Mouse (Mus musculus): Measurements from ENCODE around the gene Fmn2. TPM values are rescaled to one million over a fixed set of nuclear protein-coding genes. Genes with fewer than 3 reads are reported as not detected.

Fmn2 gene
- polyA plus RNA-seq, 1 experiment: 0.92 TPM

DNA sequence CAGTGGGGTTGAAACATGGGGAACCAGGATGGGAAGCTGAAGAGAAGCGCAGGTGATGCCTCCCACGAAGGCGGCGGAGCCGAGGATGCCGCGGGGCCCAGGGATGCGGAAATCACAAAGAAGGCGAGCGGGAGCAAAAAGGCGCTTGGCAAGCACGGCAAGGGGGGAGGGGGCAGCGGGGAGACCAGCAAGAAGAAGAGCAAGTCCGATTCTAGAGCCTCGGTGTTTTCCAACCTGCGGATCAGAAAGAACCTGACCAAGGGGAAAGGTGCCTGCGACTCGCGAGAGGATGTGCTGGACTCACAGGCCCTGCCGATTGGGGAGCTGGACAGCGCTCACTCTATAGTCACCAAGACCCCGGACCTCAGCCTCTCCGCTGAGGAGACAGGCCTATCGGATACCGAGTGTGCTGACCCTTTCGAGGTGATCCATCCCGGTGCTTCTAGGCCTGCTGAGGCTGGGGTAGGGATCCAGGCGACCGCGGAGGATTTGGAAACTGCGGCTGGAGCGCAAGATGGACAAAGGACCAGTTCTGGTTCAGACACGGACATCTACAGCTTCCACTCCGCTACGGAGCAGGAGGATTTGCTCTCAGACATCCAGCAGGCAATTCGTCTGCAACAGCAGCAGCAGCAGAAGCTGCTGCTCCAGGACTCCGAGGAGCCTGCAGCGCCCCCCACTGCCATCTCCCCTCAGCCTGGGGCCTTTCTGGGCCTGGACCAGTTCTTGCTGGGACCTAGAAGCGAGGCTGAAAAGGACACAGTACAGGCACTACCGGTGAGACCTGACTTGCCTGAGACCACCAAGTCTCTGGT, 613 bp downstream of the Fmn2 start:
- WGBS: under 1% methylated on average over 40 of the region's 40 CpGs
- no peak for TF ChIP-seq POLR2A (IDR thresholded peaks at IDR 0.05; ENCODE audit: borderline replicate concordance, control insufficient read depth, low read depth, low read length)
- Histone ChIP-seq H3K4me1 (ENCODE audit: control insufficient read depth, insufficient read depth, low read length) (no peaks in the 10 kb centered on the region), H3K4me3 (replicated peaks; ENCODE audit: control insufficient read depth, low read depth, low read length) (peak overlapping the region; percentile 26), H3K27ac (ENCODE audit: control insufficient read depth, insufficient read depth, low read depth, low read length, poor library complexity) (no peak overlapping the region)

DNA sequence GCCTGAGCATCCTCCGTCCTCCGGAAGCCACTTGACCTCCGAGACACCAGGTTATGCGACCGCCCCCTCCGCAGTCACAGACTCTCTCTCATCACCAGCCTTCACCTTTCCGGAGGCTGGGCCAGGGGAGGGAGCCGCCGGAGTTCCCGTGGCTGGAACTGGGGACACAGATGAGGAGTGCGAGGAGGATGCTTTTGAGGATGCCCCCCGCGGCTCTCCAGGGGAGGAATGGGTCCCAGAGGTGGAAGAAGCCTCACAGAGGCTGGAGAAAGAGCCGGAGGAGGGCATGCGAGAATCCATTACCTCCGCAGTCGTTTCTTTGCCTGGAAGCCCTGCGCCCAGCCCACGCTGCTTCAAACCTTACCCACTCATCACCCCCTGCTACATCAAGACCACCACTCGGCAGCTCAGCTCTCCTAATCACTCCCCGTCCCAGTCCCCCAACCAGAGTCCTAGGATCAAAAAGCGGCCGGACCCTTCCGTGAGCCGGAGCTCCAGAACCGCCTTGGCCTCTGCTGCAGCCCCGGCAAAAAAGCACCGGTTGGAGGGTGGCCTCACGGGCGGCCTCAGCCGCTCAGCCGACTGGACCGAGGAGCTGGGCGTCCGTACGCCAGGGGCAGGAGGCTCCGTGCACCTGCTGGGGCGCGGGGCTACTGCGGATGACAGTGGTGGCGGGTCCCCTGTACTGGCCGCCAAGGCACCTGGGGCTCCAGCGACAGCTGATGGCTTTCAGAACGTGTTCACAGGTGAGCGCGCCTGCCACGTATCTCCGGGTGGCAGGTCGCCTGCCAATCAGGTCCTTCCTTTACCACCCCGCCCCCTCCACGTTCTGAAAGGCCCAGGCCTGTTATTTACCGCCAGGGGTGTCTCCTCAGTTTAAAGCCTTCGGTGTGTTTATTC, 1.5 kb downstream of the Fmn2 start:
- Histone ChIP-seq H3K27ac (ENCODE audit: control insufficient read depth, insufficient read depth, low read depth, low read length, poor library complexity) (no peak overlapping the region), H3K4me3 (replicated peaks; ENCODE audit: control insufficient read depth, low read depth, low read length) (peak overlapping the region; percentile 21)

DNA sequence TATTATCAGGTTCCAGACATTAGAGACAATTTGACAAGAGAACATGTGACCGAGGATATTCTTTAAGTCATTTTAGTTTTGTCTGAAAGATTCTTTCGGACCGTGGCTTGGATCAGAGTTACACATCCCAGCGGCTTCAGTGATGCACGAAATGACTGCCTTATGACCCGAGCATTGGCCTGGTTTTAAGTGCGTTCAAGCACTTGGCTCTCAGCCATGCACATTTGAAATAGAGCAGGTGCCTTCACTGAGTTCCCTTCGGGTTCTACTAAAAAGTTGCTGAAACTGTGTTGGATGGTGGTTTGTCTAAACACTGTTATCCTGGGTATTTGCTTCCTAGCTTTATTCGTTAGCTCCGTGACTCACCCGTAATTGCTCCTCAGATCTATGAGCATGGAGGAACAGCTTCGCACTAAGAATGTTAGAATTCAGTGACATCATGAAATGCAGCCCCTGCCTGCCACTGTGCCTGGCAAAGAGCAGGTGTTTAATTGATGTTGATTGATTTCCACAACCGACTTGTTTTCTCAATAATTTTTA, 7.0 kb downstream of the Fmn2 start:
- no peak overlapping the region for H3K4me3 ChIP-seq (replicated peaks; ENCODE audit: control insufficient read depth, low read depth, low read length)
- H3K27ac ChIP-seq (ENCODE audit: control insufficient read depth, insufficient read depth, low read depth, low read length, poor library complexity): no peak overlapping the region
- TF ChIP-seq CTCF (IDR thresholded peaks at IDR 0.05; ENCODE audit: control insufficient read depth, insufficient read depth, low read length): no peak
- no peak for TF ChIP-seq POLR2A (IDR thresholded peaks at IDR 0.05; ENCODE audit: borderline replicate concordance, control insufficient read depth, low read depth, low read length)
- no peaks in the 10 kb centered on the region for H3K4me1 ChIP-seq (ENCODE audit: control insufficient read depth, insufficient read depth, low read length)
- WGBS: 77% methylated on average over 13 of the region's 13 CpGs

More for the DNA sequence above, 1.5 kb downstream of the Fmn2 start:
- WGBS: 3% methylated on average over 53 of the region's 53 CpGs
- H3K4me1 ChIP-seq (ENCODE audit: control insufficient read depth, insufficient read depth, low read length): no peaks in the 10 kb centered on the region
- no peak for TF ChIP-seq CTCF (IDR thresholded peaks at IDR 0.05; ENCODE audit: control insufficient read depth, insufficient read depth, low read length)
- no peak for TF ChIP-seq POLR2A (IDR thresholded peaks at IDR 0.05; ENCODE audit: borderline replicate concordance, control insufficient read depth, low read depth, low read length)

DNA sequence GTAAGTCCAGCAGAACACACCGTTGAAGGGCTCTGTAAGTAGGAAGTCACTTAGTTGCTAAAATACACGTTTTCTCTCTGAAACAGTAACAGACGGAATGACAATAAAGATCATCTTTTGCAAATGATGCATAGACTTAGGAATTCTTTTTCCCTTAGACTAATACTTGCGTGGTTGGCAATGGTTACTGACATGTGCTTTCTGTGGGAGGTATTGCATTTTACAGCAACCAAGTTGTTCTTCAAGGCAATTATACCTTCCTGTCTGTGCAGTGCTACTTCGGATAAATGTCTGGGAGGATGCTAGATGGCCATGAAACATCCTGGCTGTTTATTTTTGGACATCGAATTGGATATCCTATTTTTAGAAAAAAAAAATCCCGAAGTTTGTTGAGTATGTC, 11.8 kb downstream of the Fmn2 start:
- TF ChIP-seq CTCF (IDR thresholded peaks at IDR 0.05; ENCODE audit: control insufficient read depth, insufficient read depth, low read length): no peak
- TF ChIP-seq POLR2A (IDR thresholded peaks at IDR 0.05; ENCODE audit: borderline replicate concordance, control insufficient read depth, low read depth, low read length): no peak
- Histone ChIP-seq H3K4me1 (ENCODE audit: control insufficient read depth, insufficient read depth, low read length) (no peaks in the 10 kb centered on the region), H3K27ac (ENCODE audit: control insufficient read depth, insufficient read depth, low read depth, low read length, poor library complexity) (no peak overlapping the region), H3K4me3 (replicated peaks; ENCODE audit: control insufficient read depth, low read depth, low read length) (no peak overlapping the region)
- WGBS: 75% methylated on average over 7 of the region's 7 CpGs

DNA sequence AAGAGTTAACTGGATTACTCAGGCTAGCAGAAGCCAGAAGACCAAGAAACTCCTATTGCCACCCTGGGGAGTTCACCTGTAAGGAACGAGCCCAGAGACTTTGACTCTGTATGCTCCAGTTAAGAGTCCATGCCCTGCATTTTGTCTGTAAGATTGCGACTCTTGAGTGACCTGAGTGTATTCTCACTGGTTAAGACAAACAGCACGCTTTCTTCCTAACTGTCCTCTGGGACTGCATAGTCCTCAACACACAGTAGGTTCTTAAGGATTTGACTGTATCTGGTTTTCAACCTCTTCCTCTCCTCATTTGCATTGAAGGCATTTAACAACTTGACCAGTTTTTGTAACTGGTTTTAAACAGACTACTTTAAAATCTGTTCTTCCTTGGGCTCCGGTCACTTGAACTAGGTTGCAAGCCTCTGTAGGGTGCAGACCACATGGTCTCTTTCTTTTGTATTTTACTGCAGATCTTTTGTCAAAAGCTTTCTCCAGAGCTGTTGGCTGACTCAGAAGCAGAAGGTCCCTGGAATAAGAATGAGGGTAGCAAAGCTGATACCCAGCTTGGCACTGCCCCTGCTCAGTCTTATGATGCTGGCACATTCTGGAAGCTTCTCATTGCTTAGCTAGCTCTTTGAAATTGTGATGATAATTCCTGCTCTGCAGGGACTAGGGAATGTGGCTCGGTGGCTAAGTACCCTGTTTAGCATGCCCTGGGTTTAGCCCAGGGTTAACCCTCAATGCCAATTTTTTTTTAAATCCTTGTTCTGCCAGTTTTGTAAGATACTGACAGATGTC, 20.5 kb downstream of the Fmn2 start:
- Histone ChIP-seq H3K27ac (ENCODE audit: control insufficient read depth, insufficient read depth, low read depth, low read length, poor library complexity) (no peak overlapping the region), H3K4me1 (ENCODE audit: control insufficient read depth, insufficient read depth, low read length) (no peaks in the 10 kb centered on the region), H3K4me3 (replicated peaks; ENCODE audit: control insufficient read depth, low read depth, low read length) (no peak overlapping the region)
- TF ChIP-seq CTCF (IDR thresholded peaks at IDR 0.05; ENCODE audit: control insufficient read depth, insufficient read depth, low read length) (no peak), POLR2A (IDR thresholded peaks at IDR 0.05; ENCODE audit: borderline replicate concordance, control insufficient read depth, low read depth, low read length) (no peak)
- WGBS: 77% methylated on average over 5 of the region's 5 CpGs

DNA sequence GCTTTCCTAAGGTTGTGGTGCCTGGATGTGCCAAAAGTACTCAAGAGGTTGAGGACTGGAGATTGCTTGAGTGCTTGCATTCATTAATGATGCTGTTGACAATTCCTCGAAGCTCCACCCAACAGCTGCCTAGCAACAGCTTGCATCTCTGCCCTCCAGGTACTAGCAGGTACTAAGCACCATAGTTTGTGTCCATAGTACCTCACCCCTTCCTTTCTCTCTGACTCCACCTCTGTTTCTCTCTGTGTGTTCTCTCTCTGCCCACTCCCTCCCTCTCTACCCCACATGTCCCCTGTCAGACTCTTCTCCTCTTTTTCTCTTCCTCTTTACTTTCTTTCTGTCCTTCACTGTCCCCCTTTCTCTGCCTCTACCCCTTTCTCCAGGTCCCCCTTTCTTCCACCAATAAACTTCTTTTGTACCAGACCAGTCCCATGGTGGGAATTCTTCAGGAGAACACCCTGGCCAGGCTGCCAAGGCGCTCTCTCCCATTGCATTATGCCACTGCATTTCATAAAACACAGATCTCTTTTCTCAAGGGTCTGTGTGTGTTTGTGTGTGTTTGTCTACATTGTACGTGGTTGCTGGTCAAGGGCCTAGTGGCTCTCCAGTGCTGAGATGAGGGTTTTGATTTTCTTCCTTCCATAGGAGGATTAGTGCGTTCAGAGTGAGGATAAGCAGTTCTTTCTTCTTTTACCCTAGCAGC, 21.3 kb downstream of the Fmn2 start:
- 73% methylated on average over 4 of the region's 4 CpGs for WGBS
- Histone ChIP-seq H3K27ac (ENCODE audit: control insufficient read depth, insufficient read depth, low read depth, low read length, poor library complexity) (no peak overlapping the region), H3K4me1 (ENCODE audit: control insufficient read depth, insufficient read depth, low read length) (no peaks in the 10 kb centered on the region), H3K4me3 (replicated peaks; ENCODE audit: control insufficient read depth, low read depth, low read length) (no peak overlapping the region)
- TF ChIP-seq CTCF (IDR thresholded peaks at IDR 0.05; ENCODE audit: control insufficient read depth, insufficient read depth, low read length): no peak
- no peak for TF ChIP-seq POLR2A (IDR thresholded peaks at IDR 0.05; ENCODE audit: borderline replicate concordance, control insufficient read depth, low read depth, low read length)

DNA sequence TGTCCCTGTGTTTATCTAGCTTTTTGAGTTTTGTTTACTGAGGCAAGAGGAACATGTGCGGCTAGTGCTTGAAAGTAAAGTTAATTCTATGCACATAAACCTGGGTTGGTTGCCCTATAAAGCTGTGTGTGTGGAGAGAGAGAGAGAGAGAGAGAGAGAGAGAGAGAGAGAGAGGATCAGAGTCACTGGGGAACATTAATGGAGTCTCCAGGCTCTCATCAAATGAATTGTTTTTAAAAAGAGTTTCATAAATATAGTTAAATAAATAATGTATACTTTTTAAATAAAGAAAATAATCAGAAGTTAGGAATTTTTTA, 21.8 kb downstream of the Fmn2 start:
- 85% methylated on average over 1 of the region's 1 CpGs for WGBS
- no peak overlapping the region for H3K4me3 ChIP-seq (replicated peaks; ENCODE audit: control insufficient read depth, low read depth, low read length)
- TF ChIP-seq POLR2A (IDR thresholded peaks at IDR 0.05; ENCODE audit: borderline replicate concordance, control insufficient read depth, low read depth, low read length): no peak
- no peak for TF ChIP-seq CTCF (IDR thresholded peaks at IDR 0.05; ENCODE audit: control insufficient read depth, insufficient read depth, low read length)
- H3K4me1 ChIP-seq (ENCODE audit: control insufficient read depth, insufficient read depth, low read length): no peaks in the 10 kb centered on the region
- no peak overlapping the region for H3K27ac ChIP-seq (ENCODE audit: control insufficient read depth, insufficient read depth, low read depth, low read length, poor library complexity)

Data from bone marrow, adult 2 months (tissue).